Mouse (Mus musculus) neural tube, embryonic 14.5 days (tissue): ENCODE measurements around the gene Tanc1. TPM values are rescaled to one million over a fixed set of nuclear protein-coding genes. Genes with fewer than 3 reads are reported as not detected.

Experiments
- ATAC-seq: fragments of 200-750 bp; cut with Nextera tagmentation; 2 replicates; pipeline ENCODE4 v1.8.0; 2017; ENCODE audit warnings: low read depth, mild to moderate bottlenecking, moderate TSS enrichment, moderate library complexity
- H3K27ac ChIP-seq: fragments of 300-500 bp; sonication (generic); 2 replicates; pipeline ENCODE4 v1.5.1; 2014; ENCODE audit warnings: low read depth, mild to moderate bottlenecking, control low read depth, low read length, moderate library complexity, mixed read lengths
- H3K27me3 ChIP-seq: fragments of 300-500 bp; sonication (generic); 2 replicates; pipeline ENCODE4 v1.6.1; 2014; ENCODE audit warnings: low read length; ENCODE audit not compliant: control insufficient read depth, insufficient read depth
- H3K36me3 ChIP-seq: fragments of 300-500 bp; sonication (generic); 2 replicates; pipeline ENCODE4 v1.6.1; 2014; ENCODE audit warnings: low read length, mixed read lengths; ENCODE audit not compliant: control insufficient read depth, insufficient read depth
- H3K4me1 ChIP-seq: fragments of 300-500 bp; sonication (generic); 2 replicates; pipeline ENCODE4 v1.6.1; 2014; ENCODE audit warnings: low read length; ENCODE audit not compliant: control insufficient read depth, insufficient read depth
- H3K4me2 ChIP-seq: fragments of 300-500 bp; sonication (generic); 2 replicates; pipeline ENCODE4 v1.6.1; 2014; ENCODE audit warnings: mild to moderate bottlenecking, low read depth, low read length, control low read depth
- H3K4me3 ChIP-seq: fragments of 300-500 bp; sonication (generic); 2 replicates; pipeline ENCODE4 v1.5.1; 2014; ENCODE audit warnings: low read depth, low read length, control low read depth, mixed read lengths
- H3K9ac ChIP-seq: fragments of 300-500 bp; sonication (generic); replicated peaks from 2 replicates; pipeline ENCODE4 v1.6.1; 2014; ENCODE audit warnings: low read depth, mild to moderate bottlenecking, control low read depth, low read length, mixed read lengths
- H3K9me3 ChIP-seq: fragments of 300-500 bp; sonication (generic); 2 replicates; pipeline ENCODE4 v1.6.1; 2016; ENCODE audit warnings: low read length; ENCODE audit not compliant: control insufficient read depth
- WGBS: fragments of 180-500 bp; shearing (Covaris S2); extraction: QIAGEN DNeasy Blood & Tissue Kit; methylation state at CpG from one replicate; pipeline ENCODE4 v1.1.7; 2014; 5-methylcytosine and 5-hydroxymethylcytosine counted together
- polyA plus RNA-seq: library from polyadenylated mRNA; unstranded; fragments of >200 nt; fragmentation: Nextera tagmentation; extraction: Ambion mirVana; gene quantifications from 2 replicates; pipeline ENCODE4 v1.2.1, GENCODE M21; 2014

The Tanc1 gene
- polyA plus RNA-seq, 1 experiment from 2014 or later, result 5.2 TPM

GRCm38 (mm10) chr2:59588096-59588405, 23.8 kb upstream of the Tanc1 start:
- Histone ChIP-seq H3K4me3 (no peak overlapping the region), H3K9ac (no peak overlapping the region), H3K27ac (no peak overlapping the region), H3K4me1 (no peaks in the 10 kb centered on the region), H3K9me3 (no peaks in the 10 kb centered on the region), H3K27me3 (no peaks in the 10 kb centered on the region), H3K36me3 (no peaks in the 10 kb centered on the region), H3K4me2 (no peak overlapping the region)
- ATAC-seq, result no peak
- WGBS, result 78% methylated on average over 3 of the region's 3 CpGs

GRCm38 (mm10) chr2:59593341-59593902, 18.4 kb upstream of the Tanc1 start:
- Histone ChIP-seq H3K4me3 (no peak overlapping the region), H3K27me3 (no peaks in the 10 kb centered on the region), H3K27ac (no peak overlapping the region), H3K9ac (no peak overlapping the region), H3K36me3 (no peaks in the 10 kb centered on the region), H3K9me3 (no peaks in the 10 kb centered on the region), H3K4me2 (no peak overlapping the region), H3K4me1 (0 out of 2 replicates have a peak, but pooled peaks cover 4% of the 10 kb centered on the region)
- peak; percentile 61 for ATAC-seq
- WGBS, result 10% methylated on average over 7 of the region's 7 CpGs

- Histone ChIP-seq H3K27me3 (no peaks in the 10 kb centered on the region), H3K9me3 (no peaks in the 10 kb centered on the region), H3K4me2 (no peak overlapping the region), H3K4me1 (peaks cover 6% of the 10 kb centered on the region; the same call in 1 of the 2 replicates), H3K36me3 (no peaks in the 10 kb centered on the region), H3K9ac (no peak overlapping the region), H3K27ac (no peak overlapping the region), H3K4me3 (no peak overlapping the region)
- WGBS, result 38% methylated on average over 6 of the region's 6 CpGs
- no peak for ATAC-seq
Measured at GRCm38 (mm10) chr2:59594095-59594494, 17.7 kb upstream of the Tanc1 start.

GRCm38 (mm10) chr2:59596545-59596944, 15.3 kb upstream of the Tanc1 start:
- Histone ChIP-seq H3K4me3 (no peak overlapping the region), H3K27me3 (no peaks in the 10 kb centered on the region), H3K4me2 (no peak overlapping the region), H3K36me3 (no peaks in the 10 kb centered on the region), H3K9ac (no peak overlapping the region), H3K4me1 (peaks cover 8% of the 10 kb centered on the region; the same call in 1 of the 2 replicates), H3K27ac (no peak overlapping the region), H3K9me3 (no peaks in the 10 kb centered on the region)
- ATAC-seq, result no peak
- WGBS, result 69% methylated on average over 8 of the region's 8 CpGs

- H3K9me3 ChIP-seq, result no peaks in the 10 kb centered on the region
- WGBS, result 78% methylated on average over 6 of the region's 6 CpGs
- H3K36me3 ChIP-seq, result no peaks in the 10 kb centered on the region
Measured at GRCm38 (mm10) chr2:59598286-59598685, 13.6 kb upstream of the Tanc1 start.

GRCm38 (mm10) chr2:59598894-59599293, 12.9 kb upstream of the Tanc1 start:
- H3K27ac ChIP-seq, result no peak overlapping the region
- H3K4me3 ChIP-seq, result no peak overlapping the region
- H3K9me3 ChIP-seq, result no peaks in the 10 kb centered on the region
- peaks cover 4% of the 10 kb centered on the region; the same call in 1 of the 2 replicates for H3K4me1 ChIP-seq
- ATAC-seq, result no peak
- no peaks in the 10 kb centered on the region for H3K27me3 ChIP-seq
- H3K9ac ChIP-seq, result no peak overlapping the region
- 15% methylated on average over 4 of the region's 4 CpGs for WGBS
- no peak overlapping the region for H3K4me2 ChIP-seq
- no peaks in the 10 kb centered on the region for H3K36me3 ChIP-seq

More at GRCm38 (mm10) chr2:59598286-59598685, 13.6 kb upstream of the Tanc1 start:
- Histone ChIP-seq H3K4me1 (peaks cover 7% of the 10 kb centered on the region; the same call in 1 of the 2 replicates), H3K4me3 (no peak overlapping the region), H3K27ac (no peak overlapping the region), H3K27me3 (no peaks in the 10 kb centered on the region), H3K4me2 (no peak overlapping the region), H3K9ac (no peak overlapping the region)
- no peak for ATAC-seq

GRCm38 (mm10) chr2:59599338-59600111, 12.3 kb upstream of the Tanc1 start:
- no peaks in the 10 kb centered on the region for H3K27me3 ChIP-seq
- H3K27ac ChIP-seq, result no peak overlapping the region
- peak; percentile 78 for ATAC-seq
- no peak overlapping the region for H3K4me2 ChIP-seq
- H3K4me1 ChIP-seq, result peaks cover 4% of the 10 kb centered on the region; the same call in 1 of the 2 replicates
- WGBS, result 5% methylated on average over 7 of the region's 7 CpGs
- no peaks in the 10 kb centered on the region for H3K36me3 ChIP-seq
- H3K9me3 ChIP-seq, result no peaks in the 10 kb centered on the region
- H3K4me3 ChIP-seq, result no peak overlapping the region
- H3K9ac ChIP-seq, result no peak overlapping the region

- Histone ChIP-seq H3K4me2 (no peak overlapping the region), H3K27ac (no peak overlapping the region), H3K4me1 (peaks cover 4% of the 10 kb centered on the region; the same call in 1 of the 2 replicates), H3K36me3 (no peaks in the 10 kb centered on the region), H3K4me3 (no peak overlapping the region), H3K9ac (no peak overlapping the region), H3K9me3 (no peaks in the 10 kb centered on the region), H3K27me3 (no peaks in the 10 kb centered on the region)
- 40% methylated on average over 19 of the region's 19 CpGs for WGBS
- ATAC-seq, result peak; percentile 83
Measured at GRCm38 (mm10) chr2:59600123-59600840, 11.6 kb upstream of the Tanc1 start.

- no peaks in the 10 kb centered on the region for H3K36me3 ChIP-seq
- H3K9me3 ChIP-seq, result no peaks in the 10 kb centered on the region
- no peak overlapping the region for H3K27ac ChIP-seq
- 83% methylated on average over 2 of the region's 2 CpGs for WGBS
- ATAC-seq, result no peak
- H3K4me2 ChIP-seq, result no peak overlapping the region
- H3K27me3 ChIP-seq, result no peaks in the 10 kb centered on the region
- no peak overlapping the region for H3K4me3 ChIP-seq
- H3K4me1 ChIP-seq, result peaks cover 4% of the 10 kb centered on the region; the same call in 1 of the 2 replicates
- H3K9ac ChIP-seq, result no peak overlapping the region
Measured at GRCm38 (mm10) chr2:59600980-59601379, 10.9 kb upstream of the Tanc1 start.
